Mouse (Mus musculus) spleen, embryonic (tissue): ENCODE data around the gene Gm21987.

Experiments used
- CTCF ChIA-PET: fragments of 350-600 bp; sonication (Branson Sonifier 250); formaldehyde crosslinking; loops from one replicate; lab custom pipeline; 2022; lab: Charles Lee

Gene Gm21987

GRCm38 (mm10) chr16:38369992-38370484 is 23.2 kb downstream of the Gm21987 start:
- CTCF ChIA-PET, result no interaction called here

GRCm38 (mm10) chr16:38370633-38371374 is 24.0 kb downstream of the Gm21987 start:
- CTCF ChIA-PET, result no interaction called here

DNA sequence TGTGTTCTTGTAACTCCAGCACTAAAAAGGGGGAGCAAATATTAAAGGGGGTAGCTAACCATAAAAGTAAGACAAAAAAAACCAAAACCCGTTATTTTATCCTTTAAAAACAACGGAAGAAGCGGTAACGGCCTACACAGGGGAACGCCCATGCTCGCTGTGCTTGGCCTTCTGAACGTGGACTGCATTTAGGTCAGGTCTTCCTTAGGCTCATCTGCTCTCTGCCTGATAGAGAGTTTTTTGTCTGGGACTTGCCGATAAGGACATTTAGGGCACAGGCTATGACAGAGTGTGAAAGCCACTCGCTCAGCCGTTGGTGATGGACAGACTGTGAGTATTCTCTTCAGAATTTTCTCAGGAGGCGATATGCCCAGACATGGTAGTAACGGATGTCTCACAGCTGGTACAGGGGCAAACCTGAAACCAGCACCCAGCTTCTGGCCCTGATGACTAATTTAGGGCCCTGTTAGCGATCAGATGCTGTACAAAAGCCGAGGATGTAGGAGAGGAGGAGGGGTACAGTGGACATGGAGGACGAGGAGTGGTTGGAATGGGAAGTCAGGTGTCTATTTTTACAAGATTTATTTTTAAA is 25.0 kb downstream of the Gm21987 start:
- CTCF ChIA-PET, result no interaction called here

- CTCF ChIA-PET, result interaction anchor here (0.6 kb wide), 1 partner anchor 327 kb away, joined by 8 read pairs; no protein-coding TSS in a partner anchor
These were observed 26.0 kb downstream of the Gm21987 start for GRCm38 (mm10) chr16:38372876-38373275.

- CTCF ChIA-PET, result interaction anchor here (0.6 kb wide), 1 partner anchor 327 kb away, joined by 8 read pairs; no protein-coding TSS in a partner anchor
These were observed 26.6 kb downstream of the Gm21987 start for GRCm38 (mm10) chr16:38373439-38373838.

- CTCF ChIA-PET, result no interaction called here
These were observed 27.1 kb downstream of the Gm21987 start for GRCm38 (mm10) chr16:38373941-38374340.

DNA sequence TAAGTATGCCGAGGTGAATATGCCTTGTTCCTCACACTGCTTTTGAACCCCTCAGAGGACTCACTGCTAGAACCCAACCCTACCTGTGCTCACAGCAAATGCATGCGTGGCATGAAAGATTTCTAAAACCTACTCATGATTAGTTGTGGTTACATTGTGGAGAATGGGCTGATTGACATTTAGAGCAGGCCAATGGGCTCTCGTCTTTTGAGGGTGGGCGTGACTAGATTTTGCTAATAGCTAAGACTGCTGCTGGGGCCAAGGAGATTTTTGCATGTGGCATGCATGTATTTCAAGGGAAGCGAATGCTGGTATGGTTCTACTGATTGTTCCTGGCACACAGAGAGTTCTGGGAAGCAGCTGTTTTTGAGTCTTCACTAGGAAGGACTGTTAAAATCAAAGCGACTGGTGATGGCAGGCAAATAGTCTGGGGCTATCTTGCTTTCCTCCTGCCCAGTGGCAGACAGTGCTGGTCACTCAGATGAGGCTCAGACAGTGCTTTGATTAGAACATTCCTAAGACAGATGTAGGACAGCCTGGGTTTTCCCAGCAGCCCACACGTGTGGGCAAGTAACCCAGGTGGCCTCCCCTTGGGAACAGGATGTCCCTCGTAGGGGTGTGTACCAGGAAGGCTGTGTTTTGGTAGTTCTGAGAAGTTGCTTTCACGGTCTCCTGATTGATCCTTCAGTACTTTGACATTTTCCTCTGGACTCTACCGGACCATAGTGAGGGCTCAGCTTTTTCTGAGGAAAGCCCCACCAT is 27.7 kb downstream of the Gm21987 start:
- CTCF ChIA-PET, result no interaction called here

DNA sequence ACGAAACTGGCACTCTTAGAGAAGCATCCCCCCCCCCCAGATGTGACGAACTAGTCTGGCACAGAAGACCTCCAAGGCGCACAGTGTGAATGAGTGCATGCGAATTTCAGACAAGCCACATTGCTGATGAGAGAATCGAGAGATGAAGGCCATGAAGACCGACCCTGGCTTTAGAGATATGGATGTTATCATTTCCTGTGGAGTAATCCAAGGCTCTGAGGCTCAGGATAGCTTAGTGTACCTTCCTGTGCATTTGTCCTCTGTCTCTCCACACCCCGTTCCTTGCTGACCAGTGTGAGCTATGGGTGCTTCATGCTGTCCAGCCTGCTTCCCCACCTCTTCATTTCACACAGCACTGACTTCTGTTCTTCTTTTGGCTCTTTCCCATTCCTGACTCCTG is 28.3 kb downstream of the Gm21987 start:
- CTCF ChIA-PET, result interaction anchor here (0.7 kb wide), 1 partner anchor 127 kb away, joined by 5 read pairs; no protein-coding TSS in a partner anchor

DNA sequence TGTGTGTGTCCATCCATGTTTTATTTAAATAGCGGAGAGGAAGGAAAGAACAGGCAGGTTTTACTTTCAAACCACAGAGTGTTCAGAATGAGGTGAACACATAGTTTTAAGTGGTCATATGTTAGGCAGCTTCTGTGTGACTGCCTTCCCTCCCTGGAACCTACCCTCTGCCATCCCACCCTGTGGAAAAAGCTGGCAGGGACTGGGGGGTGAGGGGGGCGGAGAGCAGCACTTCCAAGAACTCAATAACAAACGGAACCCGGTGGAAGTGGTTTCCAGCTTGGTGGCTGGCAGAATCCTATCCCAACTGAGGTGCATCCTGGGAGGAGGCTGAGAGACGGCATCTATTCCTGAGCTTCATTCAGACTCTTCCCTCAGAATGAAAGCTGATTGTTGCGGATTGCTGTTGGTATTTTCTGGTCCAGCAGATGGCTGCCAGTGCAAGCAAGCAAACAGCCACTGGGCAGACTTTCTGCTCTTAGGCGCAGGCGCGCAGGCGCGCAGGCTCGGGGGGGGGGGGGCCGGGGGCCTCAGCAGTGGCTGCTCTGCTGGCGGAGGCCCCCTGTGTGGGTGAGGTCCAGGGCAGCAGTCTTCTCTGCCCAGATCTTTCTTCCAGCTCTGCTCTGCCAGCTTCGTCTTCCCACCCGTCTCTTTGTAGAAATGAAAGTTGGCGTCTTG is 29.5 kb downstream of the Gm21987 start:
- CTCF ChIA-PET, result interaction anchor here (0.6 to 1.1 kb wide), 4 partner anchors 23 to 130 kb away, joined by 3 to 9 read pairs (median 4); no protein-coding TSS in a partner anchor

GRCm38 (mm10) chr16:38376841-38377249 is 30.0 kb downstream of the Gm21987 start:
- CTCF ChIA-PET, result interaction anchor here (0.8 to 1.1 kb wide), 3 partner anchors 23 to 107 kb away, joined by 3 to 4 read pairs (median 3); no protein-coding TSS in a partner anchor

DNA sequence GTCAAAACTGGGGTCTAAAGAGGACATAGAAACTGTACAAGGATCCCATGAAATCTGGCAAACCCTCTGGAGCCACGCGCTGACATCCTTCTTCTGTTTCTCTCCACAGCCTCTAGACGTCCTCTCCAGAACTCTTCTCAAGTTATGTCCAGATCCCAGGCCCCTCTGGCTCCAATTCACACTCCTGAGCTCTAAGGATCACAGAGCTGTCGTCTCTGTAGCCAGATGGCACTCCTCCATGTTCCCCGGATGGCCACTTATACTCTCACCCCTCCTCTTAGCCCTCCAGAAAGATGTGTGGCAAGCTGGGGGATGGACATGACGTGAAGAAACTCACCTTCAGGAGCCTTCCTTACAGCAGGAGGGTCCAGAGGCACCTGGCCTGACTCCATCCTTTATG is 30.7 kb downstream of the Gm21987 start:
- CTCF ChIA-PET, result no interaction called here

DNA sequence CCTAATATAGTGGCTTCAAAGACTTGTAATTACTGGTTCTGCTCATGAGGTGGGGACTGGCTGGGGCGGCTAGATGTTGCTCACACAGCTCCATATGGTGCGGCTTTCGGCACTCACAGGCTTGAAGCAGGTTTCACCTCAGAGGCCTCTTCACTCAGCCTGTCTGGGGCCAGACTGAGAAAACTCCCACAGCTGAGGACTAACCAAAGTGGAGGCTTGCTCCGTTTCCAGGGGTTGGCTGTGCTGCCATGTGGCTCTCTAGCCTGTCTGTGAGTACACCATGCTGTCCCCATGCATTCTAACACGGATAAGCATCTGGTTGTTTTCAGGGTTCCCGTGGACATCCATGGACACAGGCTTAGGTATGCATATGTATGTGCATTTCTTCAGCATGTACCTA is 31.8 kb downstream of the Gm21987 start:
- CTCF ChIA-PET, result no interaction called here

DNA sequence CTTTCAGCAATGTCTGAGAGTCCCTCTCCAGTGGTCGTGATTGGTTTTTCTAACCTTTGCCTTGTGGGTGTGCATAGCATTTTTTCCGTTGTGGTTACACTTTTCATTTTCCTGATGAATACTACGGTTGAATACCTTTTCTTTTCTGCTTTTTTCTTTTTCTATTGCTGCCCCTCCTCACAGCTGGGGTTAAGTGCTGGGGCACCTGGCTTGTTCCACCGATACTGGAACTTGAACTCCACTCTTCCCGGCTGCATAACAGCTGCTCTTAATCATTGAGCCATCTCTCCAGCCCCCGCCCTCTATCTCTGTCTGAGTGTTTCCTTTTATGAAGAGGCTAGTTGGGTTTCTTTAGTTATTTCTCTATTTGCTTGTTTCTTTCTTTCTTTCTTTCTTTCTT is 32.2 kb downstream of the Gm21987 start:
- CTCF ChIA-PET, result interaction anchor here (0.6 to 0.7 kb wide), 3 partner anchors 78 to 142 kb away, joined by 3 to 8 read pairs (median 6); no protein-coding TSS in a partner anchor

DNA sequence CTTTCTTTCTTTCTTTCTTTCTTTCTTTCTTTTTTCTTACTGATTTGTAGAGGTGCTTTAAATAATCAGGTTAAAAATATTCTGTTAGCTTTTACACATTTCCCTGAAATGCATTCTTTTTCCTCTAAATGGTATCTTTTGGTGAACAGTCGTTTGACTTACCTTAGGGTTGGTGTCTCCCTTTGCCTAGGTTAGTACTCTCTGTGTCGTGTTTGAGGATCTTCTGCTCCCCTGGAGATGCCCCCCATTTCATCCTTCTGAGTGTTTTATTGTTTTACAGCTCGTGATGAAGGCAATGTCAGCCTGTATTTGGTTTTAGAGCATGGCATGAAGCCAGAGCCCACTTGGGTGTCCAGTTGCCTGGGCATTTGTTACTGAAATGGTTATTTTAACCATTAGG is 32.7 kb downstream of the Gm21987 start:
- CTCF ChIA-PET, result interaction anchor here (0.6 to 0.7 kb wide), 3 partner anchors 78 to 142 kb away, joined by 3 to 8 read pairs (median 6); no protein-coding TSS in a partner anchor

GRCm38 (mm10) chr16:38379926-38380325 is 33.1 kb downstream of the Gm21987 start:
- CTCF ChIA-PET, result interaction anchor here (0.7 kb wide), 3 partner anchors 27 to 141 kb away, joined by 6 to 12 read pairs (median 8); no protein-coding TSS in a partner anchor

- CTCF ChIA-PET, result no interaction called here
These were observed 36.8 kb downstream of the Gm21987 start for GRCm38 (mm10) chr16:38383683-38384082.

GRCm38 (mm10) chr16:38385184-38385634 is 38.4 kb downstream of the Gm21987 start:
- CTCF ChIA-PET, result no interaction called here

- CTCF ChIA-PET, result no interaction called here
These were observed 38.9 kb downstream of the Gm21987 start for GRCm38 (mm10) chr16:38385700-38386099.

DNA sequence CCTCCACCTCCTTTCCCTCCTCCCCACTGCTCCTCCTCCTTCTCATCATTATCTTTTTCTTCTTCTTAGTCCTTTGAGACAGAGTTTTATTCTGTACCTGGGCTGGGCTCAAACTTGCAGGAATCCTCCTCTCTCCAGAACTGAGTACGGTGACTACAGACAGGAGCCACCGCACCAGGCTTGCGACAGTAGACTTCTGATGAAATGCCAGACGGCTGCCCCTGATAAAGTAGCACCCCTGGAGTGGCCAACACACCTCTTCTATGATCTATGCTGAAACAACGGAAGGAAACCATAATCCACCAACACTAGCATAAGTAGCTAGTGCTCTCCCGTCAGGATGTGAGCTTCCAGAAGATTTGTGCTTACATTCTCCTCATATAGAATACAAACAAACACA is 40.5 kb downstream of the Gm21987 start:
- CTCF ChIA-PET, result no interaction called here

DNA sequence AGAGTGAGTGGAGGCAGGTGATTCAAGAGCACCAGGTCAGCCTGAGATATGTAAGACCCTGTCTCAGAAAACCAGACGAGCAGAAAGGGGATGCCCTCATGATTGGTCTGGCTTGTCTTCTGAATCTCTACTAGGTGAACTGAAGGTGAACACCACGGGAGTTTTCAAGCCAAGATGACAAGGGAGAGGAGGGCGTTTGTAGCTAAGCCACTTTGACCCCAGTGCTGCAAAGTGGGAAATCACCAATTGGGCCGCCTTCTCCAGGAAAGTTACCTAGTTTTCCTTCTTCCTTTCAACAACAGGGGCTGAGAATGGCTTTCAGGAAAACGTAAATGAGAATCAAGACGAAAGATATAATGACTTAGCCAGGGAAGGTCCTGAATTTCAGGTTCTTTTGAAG is 41.9 kb downstream of the Gm21987 start:
- CTCF ChIA-PET, result no interaction called here
